Mouse (Mus musculus) liver, embryonic 12.5 days (tissue): ENCODE data around the gene Kat8. TPM values are rescaled to one million over a fixed set of nuclear protein-coding genes. Genes with fewer than 3 reads are reported as not detected.

ENCODE experiments used
- ATAC-seq: fragments of 200-750 bp; cut with Nextera tagmentation; 2 replicates; pipeline ENCODE4 v1.8.0; 2017; ENCODE audit warnings: moderate number of reproducible peaks, mild to moderate bottlenecking, moderate library complexity
- H3K27ac ChIP-seq: fragments of 300-500 bp; sonication (generic); 2 replicates; pipeline ENCODE4 v1.5.1; 2016; ENCODE audit warnings: mild to moderate bottlenecking
- H3K27me3 ChIP-seq: fragments of 300-500 bp; sonication (generic); replicated peaks from 2 replicates; pipeline ENCODE4 v1.6.1; 2016; ENCODE audit warnings: mild to moderate bottlenecking, moderate library complexity
- H3K36me3 ChIP-seq: fragments of 300-500 bp; sonication (generic); 2 replicates; pipeline ENCODE4 v1.6.1; 2016; ENCODE audit warnings: mild to moderate bottlenecking, moderate library complexity
- H3K4me1 ChIP-seq: fragments of 300-500 bp; sonication (generic); 2 replicates; pipeline ENCODE4 v1.6.1; 2016
- H3K4me2 ChIP-seq: fragments of 300-500 bp; sonication (generic); 2 replicates; pipeline ENCODE4 v1.6.1; 2016; ENCODE audit warnings: mild to moderate bottlenecking, moderate library complexity
- H3K4me3 ChIP-seq: fragments of 300-500 bp; sonication (generic); 2 replicates; pipeline ENCODE4 v1.5.1; 2016; ENCODE audit warnings: mild to moderate bottlenecking, moderate library complexity
- H3K9ac ChIP-seq: fragments of 300-500 bp; sonication (generic); 2 replicates; pipeline ENCODE4 v1.6.1; 2016; ENCODE audit warnings: mild to moderate bottlenecking, moderate library complexity
- H3K9me3 ChIP-seq: fragments of 300-500 bp; sonication (generic); replicated peaks from 2 replicates; pipeline ENCODE4 v1.6.1; 2016; ENCODE audit warnings: mild to moderate bottlenecking, moderate library complexity
- WGBS: fragments of 180-500 bp; shearing (Covaris S2); methylation state at CpG from one replicate; pipeline ENCODE4 v1.1.7; 2016; ENCODE audit not compliant: insufficient replicate concordance; 5-methylcytosine and 5-hydroxymethylcytosine counted together
- polyA plus RNA-seq: library from polyadenylated mRNA; unstranded; fragments of >200 nt; fragmentation: Nextera tagmentation; extraction: Ambion mirVana; gene quantifications from 2 replicates; pipeline ENCODE4 v1.2.1, GENCODE M21; 2016

Kat8 gene
- polyA plus RNA-seq, 1 experiment from 2014 or later, result 31.0 TPM

- H3K27me3 ChIP-seq, result peaks cover under 1% of the 10 kb centered on the region; the same call in 1 of the 2 replicates
- no peak for ATAC-seq
- peak overlapping the region; percentile 58 for H3K27ac ChIP-seq
- H3K4me3 ChIP-seq, result no peak overlapping the region
- H3K4me2 ChIP-seq, result no peak overlapping the region
- H3K9me3 ChIP-seq, result no peaks in the 10 kb centered on the region
- no peak overlapping the region for H3K9ac ChIP-seq
- peaks cover 39% of the 10 kb centered on the region for H3K4me1 ChIP-seq
- WGBS, result 50% methylated on average over 6 of the region's 6 CpGs
- peaks cover 52% of the 10 kb centered on the region for H3K36me3 ChIP-seq
These were observed 10.3 kb downstream of the Kat8 start for GRCm38 (mm10) chr7:127922451-127923275.

GRCm38 (mm10) chr7:127923714-127924113 lies 11.4 kb downstream of the Kat8 start:
- H3K27ac ChIP-seq, result no peak overlapping the region
- WGBS, result 80% methylated on average over 5 of the region's 5 CpGs

GRCm38 (mm10) chr7:127925252-127925651 lies 12.9 kb downstream of the Kat8 start:
- no peak for ATAC-seq
- Histone ChIP-seq H3K27ac (no peak overlapping the region), H3K4me1 (peaks cover 44% of the 10 kb centered on the region), H3K9me3 (no peaks in the 10 kb centered on the region), H3K9ac (no peak overlapping the region), H3K36me3 (peaks cover 36% of the 10 kb centered on the region), H3K4me3 (no peak overlapping the region), H3K4me2 (no peak overlapping the region), H3K27me3 (peaks cover 8% of the 10 kb centered on the region)
- 71% methylated on average over 5 of the region's 5 CpGs for WGBS

More at GRCm38 (mm10) chr7:127923714-127924113, 11.4 kb downstream of the Kat8 start:
- no peak for ATAC-seq
- Histone ChIP-seq H3K27me3 (peaks cover 6% of the 10 kb centered on the region), H3K4me2 (no peak overlapping the region), H3K36me3 (peaks cover 43% of the 10 kb centered on the region), H3K9ac (no peak overlapping the region), H3K9me3 (no peaks in the 10 kb centered on the region), H3K4me3 (no peak overlapping the region), H3K4me1 (peaks cover 42% of the 10 kb centered on the region)

GRCm38 (mm10) chr7:127926066-127926465 lies 13.8 kb downstream of the Kat8 start:
- Histone ChIP-seq H3K27ac (no peak overlapping the region), H3K36me3 (peaks cover 33% of the 10 kb centered on the region), H3K9ac (no peak overlapping the region), H3K4me1 (peaks cover 46% of the 10 kb centered on the region), H3K4me2 (no peak overlapping the region), H3K27me3 (peaks cover 8% of the 10 kb centered on the region), H3K4me3 (no peak overlapping the region), H3K9me3 (no peaks in the 10 kb centered on the region)
- no peak for ATAC-seq
- WGBS, result 80% methylated on average over 8 of the region's 8 CpGs

GRCm38 (mm10) chr7:127926846-127927245 lies 14.5 kb downstream of the Kat8 start:
- WGBS, result 81% methylated on average over 11 of the region's 11 CpGs
- H3K4me2 ChIP-seq, result no peak overlapping the region
- no peak overlapping the region; the same call in 1 of the 2 replicates for H3K27ac ChIP-seq
- no peak for ATAC-seq
- H3K9me3 ChIP-seq, result no peaks in the 10 kb centered on the region
- no peak overlapping the region for H3K4me3 ChIP-seq
- peaks cover 8% of the 10 kb centered on the region for H3K27me3 ChIP-seq
- no peak overlapping the region for H3K9ac ChIP-seq
- peaks cover 49% of the 10 kb centered on the region for H3K4me1 ChIP-seq
- peaks cover 33% of the 10 kb centered on the region for H3K36me3 ChIP-seq

GRCm38 (mm10) chr7:127927726-127928125 lies 15.4 kb downstream of the Kat8 start:
- Histone ChIP-seq H3K27me3 (peaks cover 8% of the 10 kb centered on the region), H3K9ac (no peak overlapping the region), H3K4me2 (no peak overlapping the region), H3K4me1 (peaks cover 42% of the 10 kb centered on the region), H3K36me3 (peaks cover 25% of the 10 kb centered on the region), H3K9me3 (no peaks in the 10 kb centered on the region), H3K27ac (no peak overlapping the region), H3K4me3 (no peak overlapping the region)
- WGBS, result 82% methylated on average over 11 of the region's 11 CpGs
- ATAC-seq, result no peak

- H3K4me2 ChIP-seq, result peak overlapping the region; percentile 59
- 0 out of 2 replicates have a peak overlapping the region, but pooled peaks have one; percentile 58 for H3K9ac ChIP-seq
- H3K4me1 ChIP-seq, result peaks cover 43% of the 10 kb centered on the region
- no peaks in the 10 kb centered on the region for H3K9me3 ChIP-seq
- ATAC-seq, result no peak
- peak overlapping the region; percentile 31; the same call in 1 of the 2 replicates for H3K4me3 ChIP-seq
- peaks cover 8% of the 10 kb centered on the region for H3K27me3 ChIP-seq
- 62% methylated on average over 5 of the region's 5 CpGs for WGBS
- peaks cover 25% of the 10 kb centered on the region for H3K36me3 ChIP-seq
- H3K27ac ChIP-seq, result no peak overlapping the region
These were observed 16.3 kb downstream of the Kat8 start for GRCm38 (mm10) chr7:127928596-127928995.

GRCm38 (mm10) chr7:127929923-127930322 lies 17.6 kb downstream of the Kat8 start, which contains the start of gene Prss8:
Prss8 (minus strand) TSS chr7:127930104.
- H3K36me3 ChIP-seq, result peaks cover 18% of the 10 kb centered on the region
- WGBS, result 31% methylated on average over 6 of the region's 6 CpGs
- H3K4me2 ChIP-seq, result peak within 1 kb of the TSS; percentile 59
- H3K27me3 ChIP-seq, result peaks cover 8% of the 10 kb centered on the region
- ATAC-seq, result 0 out of 2 replicates have a peak, but pooled peaks have one; percentile 34
- H3K9ac ChIP-seq, result peak within 1 kb of the TSS; percentile 58
- H3K4me1 ChIP-seq, result peaks cover 51% of the 10 kb centered on the region
- peak within 1 kb of the TSS; percentile 31 for H3K4me3 ChIP-seq
- H3K9me3 ChIP-seq, result no peaks in the 10 kb centered on the region
- 0 out of 2 replicates have a peak within 1 kb of the TSS, but pooled peaks have one; percentile 1 for H3K27ac ChIP-seq

- Histone ChIP-seq H3K27ac (no peak overlapping the region), H3K4me2 (no peak overlapping the region), H3K4me1 (peaks cover 55% of the 10 kb centered on the region)
These were observed 18.3 kb downstream of the Kat8 start for GRCm38 (mm10) chr7:127930636-127931035.

GRCm38 (mm10) chr7:127931351-127932135 lies 19.2 kb downstream of the Kat8 start:
- H3K4me3 ChIP-seq, result no peak overlapping the region
- H3K4me1 ChIP-seq, result peaks cover 64% of the 10 kb centered on the region
- no peak overlapping the region for H3K9ac ChIP-seq
- peaks cover 2% of the 10 kb centered on the region for H3K36me3 ChIP-seq
- WGBS, result 54% methylated on average over 13 of the region's 13 CpGs
- ATAC-seq, result no peak
- H3K4me2 ChIP-seq, result peak overlapping the region; percentile 29
- peaks cover 8% of the 10 kb centered on the region for H3K27me3 ChIP-seq
- peak overlapping the region; percentile 61 for H3K27ac ChIP-seq
- no peaks in the 10 kb centered on the region for H3K9me3 ChIP-seq

More at GRCm38 (mm10) chr7:127930636-127931035, 18.3 kb downstream of the Kat8 start:
- ATAC-seq, result no peak
- H3K9me3 ChIP-seq, result no peaks in the 10 kb centered on the region
- WGBS, result 77% methylated on average over 5 of the region's 5 CpGs
- H3K27me3 ChIP-seq, result peaks cover 8% of the 10 kb centered on the region
- H3K36me3 ChIP-seq, result peaks cover 11% of the 10 kb centered on the region
- H3K4me3 ChIP-seq, result no peak overlapping the region
- no peak overlapping the region for H3K9ac ChIP-seq

- no peak overlapping the region for H3K9ac ChIP-seq
- peaks cover 65% of the 10 kb centered on the region for H3K4me1 ChIP-seq
- H3K36me3 ChIP-seq, result no peaks in the 10 kb centered on the region
- peaks cover 8% of the 10 kb centered on the region for H3K27me3 ChIP-seq
- H3K4me3 ChIP-seq, result no peak overlapping the region
- H3K4me2 ChIP-seq, result no peak overlapping the region
- peak overlapping the region; percentile 61 for H3K27ac ChIP-seq
- no peaks in the 10 kb centered on the region for H3K9me3 ChIP-seq
- no peak for ATAC-seq
- WGBS, result 46% methylated on average over 13 of the region's 13 CpGs
These were observed 20.1 kb downstream of the Kat8 start for GRCm38 (mm10) chr7:127932273-127933031.
